Mouse (Mus musculus): Measurements from ENCODE around the gene Pdcd2l. TPM values are rescaled to one million over a fixed set of nuclear protein-coding genes. Genes with fewer than 3 reads are reported as not detected.
"Not testable (repeated sequence)": the region's sequence is repeated elsewhere in the genome, so short reads cannot be mapped to it uniquely, and the experiment has no call there.

The Pdcd2l gene
- total RNA-seq, 1 experiment from 2014 or later: 25.4 TPM

- DNase-seq: no peak
Measured at GRCm38 (mm10) chr7:34213281-34213680, 16.8 kb upstream of the Pdcd2l start.

GRCm38 (mm10) chr7:34208027-34208745 is 11.7 kb upstream of the Pdcd2l start:
- no peak for DNase-seq

- DNase-seq: no peak
Measured at GRCm38 (mm10) chr7:34206331-34206730, 9.9 kb upstream of the Pdcd2l start.

GRCm38 (mm10) chr7:34202147-34202546 is 5.7 kb upstream of the Pdcd2l start:
- not testable (repeated sequence) for DNase-seq

GRCm38 (mm10) chr7:34200829-34201228 is 4.4 kb upstream of the Pdcd2l start:
- no peak for DNase-seq

GRCm38 (mm10) chr7:34198346-34198745 is 1.9 kb upstream of the Pdcd2l start:
- DNase-seq: no peak

GRCm38 (mm10) chr7:34195632-34196031 is 829 bp downstream of the Pdcd2l start:
- no peak for DNase-seq

- no peak for DNase-seq
Measured at GRCm38 (mm10) chr7:34192825-34193224, 3.6 kb downstream of the Pdcd2l start.

GRCm38 (mm10) chr7:34189376-34189989 is 7.0 kb downstream of the Pdcd2l start:
- no peak for DNase-seq

- no peak for DNase-seq
Measured at GRCm38 (mm10) chr7:34183794-34184193, 12.7 kb downstream of the Pdcd2l start.

- DNase-seq: peak; percentile 31
Measured at GRCm38 (mm10) chr7:34183356-34183755, 13.1 kb downstream of the Pdcd2l start.

DNA sequence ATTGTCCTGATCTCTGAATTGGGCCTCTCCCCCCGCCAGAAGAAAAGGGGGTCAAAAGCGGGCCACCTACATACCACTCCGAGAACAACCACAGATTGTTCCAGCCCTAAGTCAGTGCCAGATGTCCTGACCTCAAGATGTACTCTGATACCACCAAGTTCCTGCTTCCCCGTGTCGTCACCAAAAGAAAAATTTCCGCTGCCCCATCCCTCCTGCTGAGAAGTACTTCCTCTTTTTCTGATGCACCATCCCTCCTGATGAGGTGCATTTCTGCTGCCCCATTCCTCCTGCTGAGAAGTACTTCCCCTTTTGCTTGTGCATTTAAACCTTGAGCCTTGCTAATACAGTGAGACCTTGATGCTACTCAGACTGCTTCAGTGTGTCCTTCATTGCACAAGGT is 20.2 kb downstream of the Pdcd2l start:
- DNase-seq: not testable (repeated sequence)

GRCm38 (mm10) chr7:34172251-34172650 is 24.2 kb downstream of the Pdcd2l start:
- DNase-seq: no peak

GRCm38 (mm10) chr7:34169454-34169853 is 27.0 kb downstream of the Pdcd2l start, which contains the start of gene Uba2:
Gene Uba2 (minus strand): TSS chr7:34169599.
- no peak for DNase-seq

- peak; percentile 94 for DNase-seq
Measured at GRCm38 (mm10) chr7:34168470-34169251, 27.8 kb downstream of the Pdcd2l start.

GRCm38 (mm10) chr7:34167766-34168469 is 28.5 kb downstream of the Pdcd2l start:
- DNase-seq: no peak

- DNase-seq: peak; percentile 65
Measured at GRCm38 (mm10) chr7:34166850-34167249, 29.6 kb downstream of the Pdcd2l start.

DNA sequence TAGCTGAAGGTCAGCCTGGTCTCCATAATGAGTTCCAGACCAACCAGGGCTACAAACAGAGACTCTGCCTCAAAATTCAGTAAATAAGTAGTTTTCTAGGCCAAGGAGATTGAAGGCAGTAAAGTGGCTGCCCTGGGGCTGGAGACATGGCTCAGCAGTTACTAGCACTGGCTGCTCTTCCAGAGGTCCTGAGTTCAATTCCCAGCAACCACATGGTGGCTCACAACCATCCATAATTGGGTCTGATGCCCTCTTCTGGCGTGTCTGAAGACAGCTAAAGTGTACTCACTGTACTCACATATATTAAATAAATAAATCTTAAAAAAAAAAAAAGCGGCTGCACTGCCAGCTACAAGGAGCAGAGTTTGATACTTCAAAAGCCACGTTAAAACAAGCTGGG is 30.5 kb downstream of the Pdcd2l start:
- DNase-seq: no peak

GRCm38 (mm10) chr7:34164671-34165070 is 31.8 kb downstream of the Pdcd2l start:
- DNase-seq: no peak

- DNase-seq: no peak
Measured at GRCm38 (mm10) chr7:34159167-34159566, 37.3 kb downstream of the Pdcd2l start.

DNA sequence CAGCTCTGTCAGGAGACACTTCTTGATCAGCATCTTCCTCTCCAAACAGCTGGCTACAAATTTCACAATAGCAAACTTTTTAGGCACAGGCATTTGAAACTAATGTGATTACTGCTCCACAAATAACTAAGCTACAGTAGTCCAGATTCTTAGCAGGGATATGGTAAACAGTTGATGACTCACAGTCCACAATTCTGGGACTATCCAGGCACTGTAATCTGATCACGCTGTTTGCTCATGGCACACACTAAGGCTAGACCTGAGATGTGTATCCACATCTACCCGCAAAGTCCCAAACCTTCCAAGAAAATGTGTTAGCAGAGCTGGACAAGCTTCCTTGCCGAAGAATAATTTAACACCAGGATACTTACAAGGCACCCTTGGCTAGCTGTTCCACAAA is 38.5 kb downstream of the Pdcd2l start:
- no peak for DNase-seq

DNA sequence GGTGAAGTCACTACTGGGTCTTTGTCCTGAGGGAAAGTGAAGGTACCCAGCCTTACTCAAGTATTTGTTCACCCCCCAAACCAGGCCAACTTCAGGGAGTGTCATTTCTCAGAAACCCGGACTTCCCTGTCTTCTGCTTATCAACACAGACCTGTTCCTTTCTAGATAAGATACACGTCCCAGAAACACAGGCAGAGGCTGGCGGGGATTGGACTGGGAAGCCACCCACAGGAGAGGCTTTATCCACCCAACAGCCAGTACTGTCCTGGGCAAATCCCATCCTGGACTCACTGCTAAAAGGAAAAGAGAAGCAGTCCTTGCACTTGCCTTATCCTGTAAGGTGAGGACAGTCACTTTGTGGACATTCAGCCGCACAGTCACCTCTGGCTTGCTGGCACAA is 49.3 kb downstream of the Pdcd2l start:
- DNase-seq: no peak

Data from adrenal gland, postnatal 25 days (tissue).